Mouse (Mus musculus): ENCODE data around the gene Proser3.

GRCm38 (mm10) chr7:30557901-30558514, 5.9 kb upstream of the Proser3 start:
- no peak for TF ChIP-seq CTCF (IDR thresholded peaks at IDR 0.05; ENCODE audit: extremely low read depth, insufficient read depth, insufficient read length, insufficient replicate concordance)
- TF ChIP-seq POLR2A (IDR thresholded peaks at IDR 0.05; ENCODE audit: low read depth, low read length): no peak
